Mouse (Mus musculus) 416B (cell line): ENCODE measurements at regions not wholly inside any gene's neighbourhood (a gene's known extent, or its start where the extent isn't known, plus 50 kb on each side); places are given as distances from the start of the nearest gene placed in this dataset.

Experiments used
- DNase-seq: peaks from one replicate; pipeline ENCODE4 v3.0.0; 2011; ENCODE audit warnings: low read depth

- peak; percentile 0 for DNase-seq
Measured at GRCm38 (mm10) chr15:28823526-28823925, 620.0 kb downstream of the Dnah5 start.

GRCm38 (mm10) chr15:28834831-28835230 is 631.3 kb downstream of the Dnah5 start:
- DNase-seq: no peak

GRCm38 (mm10) chr15:28840322-28840721 is 636.8 kb downstream of the Dnah5 start:
- no peak for DNase-seq

GRCm38 (mm10) chr15:28856419-28856818 is 652.9 kb downstream of the Dnah5 start:
- DNase-seq: peak; percentile 4

GRCm38 (mm10) chr15:28858176-28858575 is 654.6 kb downstream of the Dnah5 start:
- no peak for DNase-seq

- no peak for DNase-seq
Measured at GRCm38 (mm10) chr15:28864101-28864500, 660.5 kb downstream of the Dnah5 start.

GRCm38 (mm10) chr15:28864913-28865312 is 661.4 kb downstream of the Dnah5 start:
- DNase-seq: no peak

- DNase-seq: no peak
Measured at GRCm38 (mm10) chr15:28873001-28873400, 669.4 kb downstream of the Dnah5 start.

- no peak for DNase-seq
Measured at GRCm38 (mm10) chr15:28896248-28896808, 692.8 kb downstream of the Dnah5 start.

- DNase-seq: no peak
Measured at GRCm38 (mm10) chr15:28922437-28922836, 718.9 kb downstream of the Dnah5 start.

- no peak for DNase-seq
Measured at GRCm38 (mm10) chr15:28948245-28948644, 744.7 kb downstream of the Dnah5 start.
